Mouse (Mus musculus) intestine, embryonic 15.5 days (tissue): ENCODE data around the gene Dmrt2. TPM values are rescaled to one million over a fixed set of nuclear protein-coding genes. Genes with fewer than 3 reads are reported as not detected.
A peak's percentile ranks its signal among the peaks of the same experiment; 100 is the strongest.

ENCODE experiments used
- ATAC-seq: fragments of 200-750 bp; cut with Nextera tagmentation; 2 replicates; pipeline ENCODE4 v1.8.0; 2017; ENCODE audit warnings: moderate TSS enrichment, moderate library complexity
- H3K27ac ChIP-seq: fragments of 300-500 bp; sonication (generic); 2 replicates; pipeline ENCODE4 v1.5.1; 2015; ENCODE audit warnings: mild to moderate bottlenecking, inconsistent platforms
- H3K27me3 ChIP-seq: fragments of 300-500 bp; sonication (generic); replicated peaks from 2 replicates; pipeline ENCODE4 v1.6.1; 2015; ENCODE audit warnings: inconsistent platforms
- H3K36me3 ChIP-seq: fragments of 300-500 bp; sonication (generic); 2 replicates; pipeline ENCODE4 v1.6.1; 2015; ENCODE audit warnings: inconsistent platforms
- H3K4me1 ChIP-seq: fragments of 300-500 bp; sonication (generic); replicated peaks from 2 replicates; pipeline ENCODE4 v1.6.1; 2015; ENCODE audit warnings: inconsistent platforms
- H3K4me2 ChIP-seq: fragments of 300-500 bp; sonication (generic); replicated peaks from 2 replicates; pipeline ENCODE4 v1.6.1; 2015; ENCODE audit warnings: mild to moderate bottlenecking, inconsistent platforms
- H3K4me3 ChIP-seq: fragments of 300-500 bp; sonication (generic); replicated peaks from 2 replicates; pipeline ENCODE4 v1.5.1; 2015; ENCODE audit warnings: inconsistent platforms
- H3K9ac ChIP-seq: fragments of 300-500 bp; sonication (generic); 2 replicates; pipeline ENCODE4 v1.6.1; 2015; ENCODE audit warnings: inconsistent platforms
- H3K9me3 ChIP-seq: fragments of 300-500 bp; sonication (generic); 2 replicates; pipeline ENCODE4 v1.6.1; 2016; ENCODE audit warnings: inconsistent platforms
- WGBS: fragments of 180-500 bp; shearing (Covaris S2); methylation state at CpG from one replicate; pipeline ENCODE4 v1.1.7; 2015; 5-methylcytosine and 5-hydroxymethylcytosine counted together
- polyA plus RNA-seq: library from polyadenylated mRNA; unstranded; fragments of >200 nt; fragmentation: Nextera tagmentation; extraction: Ambion mirVana; gene quantifications from 2 replicates; pipeline ENCODE4 v1.2.1, GENCODE M21; 2015

Dmrt2 gene
- polyA plus RNA-seq, 1 experiment from 2014 or later, result 0.40 TPM

DNA sequence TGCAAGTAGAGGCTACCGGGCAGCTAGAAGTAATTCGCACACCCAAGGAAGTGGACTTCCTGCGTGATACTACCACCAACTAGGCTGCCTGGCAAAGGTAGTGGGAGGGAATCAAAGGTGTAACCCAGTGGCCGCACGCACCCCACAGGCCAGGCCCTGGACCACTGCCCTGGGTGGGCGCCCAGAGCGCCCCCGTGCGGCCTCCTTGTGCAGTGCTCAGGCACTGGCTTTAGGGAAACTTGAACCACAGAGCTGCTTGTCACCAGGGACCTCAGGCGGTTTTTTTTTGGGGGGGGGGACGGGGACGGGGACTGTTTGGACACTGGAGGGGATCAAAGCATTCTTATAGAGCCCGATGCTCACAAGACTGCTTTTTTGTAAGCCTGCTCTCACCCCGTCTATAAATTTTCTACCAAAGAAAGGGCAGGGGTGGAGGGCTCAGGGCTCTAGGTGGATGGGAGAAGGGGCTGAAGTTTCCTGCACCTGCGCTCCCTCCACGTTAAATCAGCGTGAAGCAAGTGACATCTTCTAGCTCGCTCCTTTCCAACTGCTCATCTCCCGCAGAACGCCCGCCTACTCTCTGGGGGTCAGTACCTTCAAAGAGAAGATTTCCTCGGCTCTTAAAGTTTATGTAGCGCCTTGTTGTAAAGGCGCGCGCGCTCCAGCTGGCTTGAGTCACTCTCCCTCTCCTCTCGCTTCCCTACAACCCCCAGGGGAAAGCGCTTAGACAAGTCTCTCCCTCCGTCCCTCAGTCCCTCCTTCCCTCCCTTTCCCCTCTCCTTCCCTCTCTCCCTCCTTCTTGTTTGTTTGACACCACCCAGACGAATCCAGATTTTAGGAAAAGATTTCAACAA, 6.5 kb upstream of the Dmrt2 start:
- ATAC-seq, result no peak
- WGBS, result 3% methylated on average over 31 of the region's 31 CpGs
- no peaks in the 10 kb centered on the region for H3K9me3 ChIP-seq
- H3K27ac ChIP-seq, result no peak overlapping the region
- H3K4me3 ChIP-seq, result no peak overlapping the region
- H3K36me3 ChIP-seq, result no peaks in the 10 kb centered on the region
- no peak overlapping the region for H3K4me2 ChIP-seq
- no peak overlapping the region for H3K9ac ChIP-seq
- 0 out of 2 replicates have a peak, but pooled peaks cover 6% of the 10 kb centered on the region for H3K4me1 ChIP-seq
- H3K27me3 ChIP-seq, result peaks cover 67% of the 10 kb centered on the region

DNA sequence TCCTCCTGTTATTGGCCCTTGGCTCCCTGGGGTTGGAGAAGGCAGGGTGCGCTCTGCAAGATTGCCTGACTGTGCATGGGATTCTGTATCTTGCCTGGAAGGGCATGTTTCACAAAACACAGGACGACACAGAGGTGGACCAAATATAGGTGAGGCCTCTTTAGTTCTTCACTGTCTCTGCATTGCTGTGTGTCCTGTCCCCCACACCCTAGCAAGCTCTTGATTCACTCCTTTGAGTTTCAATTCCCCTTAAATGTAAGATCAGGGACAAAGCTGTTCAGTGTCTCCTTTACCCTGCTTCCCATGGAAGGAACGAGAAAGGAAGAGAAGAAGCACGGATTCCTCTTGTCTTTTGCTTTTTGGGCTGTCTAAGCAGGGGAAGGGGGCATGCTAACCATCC, 4.4 kb upstream of the Dmrt2 start:
- Histone ChIP-seq H3K9me3 (no peaks in the 10 kb centered on the region), H3K36me3 (no peaks in the 10 kb centered on the region), H3K27me3 (peaks cover 84% of the 10 kb centered on the region), H3K9ac (no peak overlapping the region), H3K4me1 (peaks cover 13% of the 10 kb centered on the region), H3K4me3 (no peak overlapping the region), H3K27ac (no peak overlapping the region), H3K4me2 (no peak overlapping the region)
- ATAC-seq, result no peak
- 12% methylated on average over 4 of the region's 4 CpGs for WGBS

DNA sequence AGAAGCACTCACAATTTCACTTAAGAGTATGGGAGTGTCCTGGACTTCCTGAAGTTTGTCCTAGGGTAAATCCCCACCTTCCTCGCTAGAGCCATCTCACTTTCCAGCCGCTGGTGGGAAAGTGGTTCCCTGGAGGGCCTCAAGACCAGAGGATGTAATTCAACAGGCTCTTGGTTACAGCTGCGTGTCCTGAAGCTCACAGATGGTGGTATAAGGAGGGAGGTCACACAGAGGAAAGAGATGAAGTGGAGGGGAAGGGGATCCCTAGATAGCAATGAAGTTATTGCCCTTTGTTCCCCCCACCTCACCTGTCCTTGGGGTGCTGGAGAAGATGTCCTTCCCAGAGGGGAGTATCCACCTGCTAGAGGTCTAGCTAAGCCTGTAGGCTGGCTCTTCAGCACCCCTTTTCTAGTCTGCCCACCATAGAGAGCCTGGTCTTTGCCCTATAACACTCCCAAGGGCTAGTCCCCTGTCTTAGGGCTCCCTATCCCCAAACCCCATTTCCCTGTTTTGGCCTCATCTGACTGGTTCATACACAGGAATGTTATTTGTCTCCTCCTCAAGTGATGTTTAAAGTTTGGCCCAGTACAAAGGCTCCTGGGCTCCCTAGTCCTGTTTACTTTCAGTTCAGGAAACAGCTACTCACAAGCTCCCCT, 2.5 kb upstream of the Dmrt2 start:
- peaks cover 24% of the 10 kb centered on the region for H3K4me1 ChIP-seq
- H3K9ac ChIP-seq, result no peak overlapping the region
- no peak overlapping the region for H3K4me2 ChIP-seq
- H3K27ac ChIP-seq, result no peak overlapping the region
- no peak overlapping the region for H3K4me3 ChIP-seq
- ATAC-seq, result no peak
- H3K27me3 ChIP-seq, result peaks cover 91% of the 10 kb centered on the region
- no peaks in the 10 kb centered on the region for H3K9me3 ChIP-seq
- no peaks in the 10 kb centered on the region for H3K36me3 ChIP-seq
- WGBS, result 3% methylated on average over 3 of the region's 3 CpGs

DNA sequence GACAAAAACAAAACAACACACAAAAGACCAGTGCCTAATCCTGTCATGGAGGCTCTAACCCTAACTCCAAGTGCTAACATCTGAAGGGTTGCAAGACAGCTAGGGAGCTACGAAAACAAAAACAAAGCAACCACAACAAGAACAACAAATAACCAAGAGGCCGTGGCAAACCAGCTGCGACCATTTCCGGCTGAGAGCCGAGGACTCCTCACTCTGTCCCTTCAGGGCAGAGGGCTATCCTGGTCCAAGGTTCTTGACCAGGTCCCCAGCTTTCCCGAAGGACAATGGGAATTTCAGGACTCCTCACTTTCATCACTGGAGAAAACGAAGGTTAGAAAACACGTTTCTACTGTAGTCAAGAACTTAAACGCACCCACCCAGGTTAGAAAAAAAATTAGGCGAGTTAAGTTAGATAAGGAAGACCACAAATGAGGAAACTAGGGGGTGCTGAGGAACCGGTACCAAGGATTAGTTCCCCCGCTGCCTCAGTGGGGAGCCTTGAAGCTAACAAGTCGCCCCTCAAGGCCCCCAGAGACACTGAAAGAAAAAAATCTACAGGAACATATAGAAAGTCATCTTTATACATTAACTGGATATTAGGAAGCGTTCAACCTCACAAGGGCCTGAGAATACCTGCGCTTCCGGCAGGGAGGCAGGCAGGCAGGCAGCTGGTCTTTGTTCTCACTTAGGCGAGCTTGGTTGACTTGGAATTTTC, 1.5 kb upstream of the Dmrt2 start:
- 2% methylated on average over 17 of the region's 17 CpGs for WGBS
- no peak overlapping the region for H3K27ac ChIP-seq

DNA sequence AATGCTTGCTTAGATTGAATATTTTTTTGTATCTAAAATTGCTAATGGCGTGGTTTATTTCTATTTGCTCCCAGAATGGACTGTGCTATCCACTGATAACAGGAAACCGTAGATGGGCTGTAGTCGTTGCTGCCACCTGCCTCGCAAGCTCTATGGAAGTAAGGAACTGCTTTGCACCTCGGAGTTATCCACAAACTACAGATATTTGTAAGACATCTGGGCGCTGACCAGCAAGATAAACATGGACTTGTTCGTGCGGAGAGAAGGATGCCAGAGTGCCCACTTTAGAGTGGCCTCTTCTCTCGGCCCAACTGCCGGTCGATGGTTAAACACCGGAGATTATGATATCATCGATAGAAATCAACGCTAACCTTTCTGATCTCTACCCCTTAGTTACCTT, 530 bp upstream of the Dmrt2 start:
- ATAC-seq, result no peak
- under 1% methylated on average over 14 of the region's 14 CpGs for WGBS

More for the DNA sequence above, 1.5 kb upstream of the Dmrt2 start:
- H3K4me2 ChIP-seq, result no peak overlapping the region
- H3K4me3 ChIP-seq, result no peak overlapping the region
- H3K9ac ChIP-seq, result no peak overlapping the region
- peaks cover 89% of the 10 kb centered on the region for H3K27me3 ChIP-seq
- no peaks in the 10 kb centered on the region for H3K9me3 ChIP-seq
- H3K36me3 ChIP-seq, result no peaks in the 10 kb centered on the region
- ATAC-seq, result no peak
- peaks cover 20% of the 10 kb centered on the region for H3K4me1 ChIP-seq

DNA sequence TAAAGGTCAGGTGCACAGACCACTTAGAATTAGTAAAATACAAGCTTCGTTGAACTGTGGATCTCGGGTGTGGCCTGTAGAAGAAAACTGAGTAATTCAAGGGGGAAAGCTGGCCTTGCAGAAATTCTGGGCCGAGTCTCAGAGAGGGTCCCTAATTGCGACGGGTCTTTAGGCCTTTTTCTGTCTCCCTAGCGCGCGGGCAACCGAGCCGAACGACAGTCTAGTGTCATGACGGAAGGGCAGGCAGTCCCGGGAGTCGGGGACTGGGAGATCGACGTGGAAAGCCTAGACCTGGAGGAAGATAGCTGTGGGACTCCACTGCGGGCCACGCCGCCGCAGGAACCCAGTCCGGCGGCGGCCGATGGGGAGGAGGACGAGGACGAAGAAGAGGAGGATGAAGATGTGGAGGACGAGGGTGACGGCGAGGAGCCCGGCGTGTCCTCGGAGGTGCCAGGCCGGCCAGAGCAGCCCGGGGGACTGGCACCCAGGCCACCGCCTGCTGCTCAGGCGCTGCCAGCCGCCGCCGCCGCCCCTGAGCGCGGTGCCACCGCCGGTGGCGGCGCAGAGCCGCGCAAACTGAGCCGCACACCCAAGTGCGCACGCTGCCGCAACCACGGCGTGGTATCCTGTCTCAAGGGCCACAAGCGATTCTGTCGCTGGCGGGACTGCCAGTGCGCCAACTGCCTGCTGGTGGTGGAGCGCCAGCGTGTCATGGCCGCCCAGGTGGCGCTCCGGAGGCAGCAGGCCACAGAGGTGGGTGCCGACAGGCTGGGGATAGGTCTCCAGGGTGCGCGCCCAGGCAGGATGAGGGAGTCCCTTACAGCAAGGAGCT, 1.2 kb downstream of the Dmrt2 start:
- Histone ChIP-seq H3K36me3 (no peaks in the 10 kb centered on the region), H3K4me2 (peak overlapping the region; percentile 85), H3K9me3 (no peaks in the 10 kb centered on the region), H3K9ac (no peak overlapping the region), H3K27me3 (peaks cover 86% of the 10 kb centered on the region), H3K4me3 (peak overlapping the region; percentile 41), H3K4me1 (peaks cover 17% of the 10 kb centered on the region), H3K27ac (no peak overlapping the region)
- peak; percentile 39; the same call in 1 of the 2 replicates for ATAC-seq
- 1% methylated on average over 66 of the region's 66 CpGs for WGBS

More for the DNA sequence above, 530 bp upstream of the Dmrt2 start:
- Histone ChIP-seq H3K27me3 (peaks cover 90% of the 10 kb centered on the region), H3K4me1 (peaks cover 17% of the 10 kb centered on the region), H3K9me3 (no peaks in the 10 kb centered on the region), H3K9ac (no peak overlapping the region), H3K27ac (no peak overlapping the region), H3K4me2 (peak overlapping the region; percentile 86), H3K36me3 (no peaks in the 10 kb centered on the region), H3K4me3 (peak overlapping the region; percentile 39)

DNA sequence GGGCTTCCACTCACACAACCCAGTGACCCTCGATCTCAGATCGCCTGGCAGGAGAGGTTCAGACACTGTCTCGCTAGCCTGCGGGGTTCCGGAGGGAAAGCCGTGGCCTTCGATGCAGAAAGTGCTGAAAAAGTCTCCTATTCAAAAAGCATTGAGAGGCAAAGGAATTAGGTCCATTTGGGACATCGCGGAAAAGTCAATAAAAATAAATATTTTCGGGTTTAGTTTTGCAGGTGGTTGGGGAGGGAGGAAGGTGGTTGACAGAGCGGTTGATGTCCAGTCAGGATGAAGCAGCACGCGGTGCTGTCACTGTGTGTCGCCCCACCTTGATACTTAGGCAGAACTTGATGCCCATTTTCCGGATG, 1.8 kb downstream of the Dmrt2 start:
- no peak overlapping the region for H3K27ac ChIP-seq
- peaks cover 80% of the 10 kb centered on the region for H3K27me3 ChIP-seq
- no peaks in the 10 kb centered on the region for H3K9me3 ChIP-seq
- no peak for ATAC-seq
- H3K36me3 ChIP-seq, result no peaks in the 10 kb centered on the region
- H3K4me2 ChIP-seq, result peak overlapping the region; percentile 85
- H3K9ac ChIP-seq, result no peak overlapping the region
- H3K4me3 ChIP-seq, result peak overlapping the region; percentile 41
- WGBS, result 1% methylated on average over 15 of the region's 15 CpGs
- H3K4me1 ChIP-seq, result peaks cover 17% of the 10 kb centered on the region

DNA sequence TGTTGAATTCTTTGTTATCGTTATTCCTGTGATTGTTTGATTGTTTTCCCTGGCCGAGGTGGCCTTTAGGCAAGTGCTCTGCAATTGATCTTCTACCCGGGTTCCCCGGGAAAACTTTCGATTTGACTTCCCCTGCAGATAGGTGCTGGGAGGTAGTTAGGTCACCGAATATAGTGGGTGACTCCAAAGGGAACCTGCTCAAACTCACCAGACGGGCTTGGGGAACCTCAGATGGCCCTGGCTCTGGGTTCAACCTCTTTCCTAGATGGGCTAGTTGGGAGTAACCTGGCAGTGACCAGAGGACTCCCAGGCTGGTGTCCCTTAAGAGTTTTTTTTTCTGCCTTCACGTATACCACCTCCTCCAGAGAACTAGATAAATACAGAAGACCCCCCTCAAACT, 2.5 kb downstream of the Dmrt2 start:
- Histone ChIP-seq H3K36me3 (no peaks in the 10 kb centered on the region), H3K27me3 (peaks cover 76% of the 10 kb centered on the region), H3K4me3 (no peak overlapping the region), H3K9ac (no peak overlapping the region), H3K27ac (no peak overlapping the region), H3K4me1 (peaks cover 17% of the 10 kb centered on the region), H3K9me3 (no peaks in the 10 kb centered on the region), H3K4me2 (no peak overlapping the region)
- WGBS, result 2% methylated on average over 8 of the region's 8 CpGs
- no peak for ATAC-seq

DNA sequence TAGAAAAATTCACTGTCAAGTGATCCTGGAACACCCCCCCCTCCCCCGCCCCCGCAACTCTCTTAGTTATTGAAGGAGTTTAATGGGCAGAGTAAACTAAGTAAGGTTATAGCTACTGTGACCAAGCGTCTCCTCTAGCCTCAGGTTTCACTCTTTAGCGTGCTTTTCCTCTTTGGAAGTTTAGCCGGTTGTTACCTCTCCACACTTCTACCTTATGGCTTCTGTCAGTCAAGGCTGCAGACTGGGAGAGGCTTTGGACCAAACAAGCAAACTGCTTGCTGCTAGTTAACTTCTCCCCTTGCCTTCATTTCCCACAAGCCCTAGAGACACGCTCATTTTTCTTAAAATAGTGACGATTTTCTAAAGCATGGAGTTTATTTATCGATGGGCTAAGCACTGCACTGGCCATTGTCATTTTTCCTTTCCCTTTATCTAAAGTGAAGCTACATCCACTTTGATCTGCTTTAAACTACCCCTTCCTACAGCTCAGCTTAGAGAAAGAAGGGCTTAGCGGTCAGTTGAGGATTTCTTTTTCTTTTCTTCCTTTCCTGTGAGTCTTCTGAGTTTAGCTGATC, 3.7 kb downstream of the Dmrt2 start:
- Histone ChIP-seq H3K4me1 (peaks cover 17% of the 10 kb centered on the region), H3K27ac (no peak overlapping the region), H3K4me2 (no peak overlapping the region), H3K9me3 (no peaks in the 10 kb centered on the region), H3K36me3 (no peaks in the 10 kb centered on the region), H3K4me3 (no peak overlapping the region), H3K27me3 (peaks cover 64% of the 10 kb centered on the region), H3K9ac (no peak overlapping the region)
- ATAC-seq, result no peak
- WGBS, result 12% methylated on average over 9 of the region's 9 CpGs

DNA sequence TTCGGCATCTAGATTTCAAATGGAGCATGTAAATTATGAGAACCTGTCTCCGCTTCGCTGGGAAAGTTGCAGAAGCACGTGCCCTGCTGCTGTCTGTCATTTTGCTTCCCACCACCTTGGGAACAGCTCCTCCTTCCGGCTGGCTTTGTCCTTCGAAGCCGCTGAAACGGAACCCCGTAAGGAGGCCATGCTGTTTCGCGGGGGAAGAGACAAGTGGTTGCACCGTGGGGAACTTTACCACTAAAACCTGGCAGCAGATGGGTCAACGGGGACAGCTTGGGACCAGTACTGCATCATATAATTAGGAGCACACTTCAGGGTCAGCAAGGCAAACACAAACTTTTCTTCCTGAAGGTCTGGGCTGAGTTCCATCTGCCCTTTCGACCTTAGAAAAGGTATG, 26.6 kb downstream of the Dmrt2 start:
- no peak overlapping the region for H3K4me3 ChIP-seq
- no peaks in the 10 kb centered on the region for H3K9me3 ChIP-seq
- 77% methylated on average over 14 of the region's 14 CpGs for WGBS
- no peaks in the 10 kb centered on the region for H3K4me1 ChIP-seq
- no peaks in the 10 kb centered on the region for H3K27me3 ChIP-seq
- no peaks in the 10 kb centered on the region for H3K36me3 ChIP-seq
- H3K4me2 ChIP-seq, result no peak overlapping the region
- H3K27ac ChIP-seq, result no peak overlapping the region
- no peak overlapping the region for H3K9ac ChIP-seq
- ATAC-seq, result no peak

DNA sequence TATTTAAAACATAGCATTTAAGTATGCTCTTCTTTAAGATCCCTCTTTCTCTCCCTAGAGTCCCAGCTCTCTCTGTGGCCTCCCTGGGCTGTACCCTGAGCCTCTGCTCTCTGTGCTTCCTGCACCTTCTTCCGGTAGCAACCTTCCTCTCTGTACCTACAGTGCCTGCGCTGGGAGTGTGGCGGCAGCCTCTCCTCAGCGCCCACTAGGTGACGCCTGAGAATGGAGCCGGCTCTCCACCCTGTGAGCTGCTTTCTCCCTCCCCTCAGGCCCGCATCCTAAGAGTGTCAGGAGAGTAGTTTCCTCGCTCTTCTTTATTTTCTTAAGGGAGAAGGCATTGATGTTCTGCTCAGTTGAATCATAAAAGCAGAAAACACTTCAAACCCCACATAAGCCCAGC, 41.2 kb downstream of the Dmrt2 start:
- H3K9me3 ChIP-seq, result no peaks in the 10 kb centered on the region
- WGBS, result 7% methylated on average over 8 of the region's 8 CpGs
- no peaks in the 10 kb centered on the region for H3K4me1 ChIP-seq
- no peaks in the 10 kb centered on the region for H3K36me3 ChIP-seq
- H3K27me3 ChIP-seq, result no peaks in the 10 kb centered on the region
- H3K4me3 ChIP-seq, result no peak overlapping the region
- H3K9ac ChIP-seq, result no peak overlapping the region
- no peak overlapping the region for H3K4me2 ChIP-seq
- H3K27ac ChIP-seq, result no peak overlapping the region
- ATAC-seq, result peak; percentile 76; the same call in 1 of the 2 replicates
